Mouse (Mus musculus) CH12.LX (cell line): ENCODE results near the gene Hsdl2. TPM values are rescaled to one million over a fixed set of nuclear protein-coding genes. Genes with fewer than 3 reads are reported as not detected.

Source experiments
- DNase-seq: peaks from one replicate; pipeline ENCODE4 v3.0.0-alpha.2; 2013; ENCODE audit errors: extremely low read depth
- H3K27ac ChIP-seq: 2 replicates; pipeline ENCODE4 v1.5.1; 2012; ENCODE audit warnings: low read depth, mild to moderate bottlenecking, control low read depth, moderate library complexity; ENCODE audit not compliant: insufficient read depth
- H3K27me3 ChIP-seq: replicated peaks from 2 replicates; pipeline ENCODE3; 2012; ENCODE audit warnings: inconsistent platforms
- H3K36me3 ChIP-seq, 2 experiments: replicated peaks in 1 of 2; 2 replicates each; pipeline versions ENCODE3 to v1.6.1; 2012; ENCODE audit warnings: inconsistent platforms in 1 of 2, low read length in 1 of 2, mild to moderate bottlenecking in 1 of 2, mixed read lengths in 1 of 2, moderate library complexity in 1 of 2; ENCODE audit not compliant: control insufficient read depth in 1 of 2, insufficient read depth in 1 of 2
- H3K4me1 ChIP-seq, 2 experiments: 2 replicates each; pipeline ENCODE4 v1.6.1; 2012; ENCODE audit warnings: inconsistent platforms in 1 of 2, moderate library complexity in 1 of 2; ENCODE audit not compliant: insufficient read depth in 2 of 2, control insufficient read depth in 1 of 2
- H3K4me2 ChIP-seq: 2 replicates; pipeline ENCODE4 v1.6.1; 2012; ENCODE audit warnings: low read depth, mild to moderate bottlenecking, control low read depth; ENCODE audit not compliant: poor library complexity, insufficient read depth, severe bottlenecking
- H3K4me3 ChIP-seq, 3 experiments: fragments of 150-350 bp in 1 of 3; sonication (generic) in 1 of 3; replicated peaks in 1 of 3; 2 replicates each; pipeline versions ENCODE3 to v1.5.1; 2011 to 2012; ENCODE audit warnings: low read depth in 2 of 3, low read length in 2 of 3, mild to moderate bottlenecking in 2 of 3, moderate library complexity in 2 of 3, control low read depth in 1 of 3, improper control_type of control experiment in 1 of 3, inconsistent platforms in 1 of 3, mixed read lengths in 1 of 3; ENCODE audit not compliant: poor library complexity in 1 of 3
- H3K79me2 ChIP-seq: replicated peaks from 2 replicates; pipeline ENCODE4 v1.6.1; 2012; ENCODE audit warnings: mild to moderate bottlenecking, moderate library complexity; ENCODE audit not compliant: control insufficient read depth, poor library complexity, insufficient read depth, severe bottlenecking; ENCODE audit errors: extremely low read depth
- H3K9ac ChIP-seq: 2 replicates; pipeline ENCODE4 v1.6.1; 2012; ENCODE audit warnings: low read depth, mild to moderate bottlenecking, control low read depth, moderate library complexity; ENCODE audit not compliant: insufficient read depth
- H3K9me3 ChIP-seq: replicated peaks from 2 replicates; pipeline ENCODE3; 2012; ENCODE audit warnings: low read length, inconsistent platforms, mixed read lengths
- CTCF ChIP-seq, 2 experiments: IDR thresholded peaks in 1 of 2; conservative IDR thresholded peaks in 1 of 2; 2 replicates each; pipeline ENCODE4 v1.5.1; 2011 to 2012; ENCODE audit warnings: low read depth in 2 of 2, low read length in 2 of 2, improper control_type of control experiment in 1 of 2, inconsistent platforms in 1 of 2, mild to moderate bottlenecking in 1 of 2, moderate library complexity in 1 of 2
- ETS1 ChIP-seq: conservative IDR thresholded peaks from 2 replicates; pipeline ENCODE4 v1.6.1; 2012; ENCODE audit warnings: low read depth, mild to moderate bottlenecking, inconsistent platforms, low read length, improper control_type of control experiment, moderate library complexity
- GABPA ChIP-seq: IDR thresholded peaks from 2 replicates; pipeline ENCODE4 v1.6.1; 2012; ENCODE audit warnings: low read depth, low read length, improper control_type of control experiment, inconsistent platforms; ENCODE audit not compliant: insufficient replicate concordance
- IRF4 ChIP-seq: IDR thresholded peaks from 2 replicates; pipeline ENCODE4 v1.6.1; 2014; ENCODE audit warnings: low read depth, mild to moderate bottlenecking, inconsistent platforms, low read length, improper control_type of control experiment
- JUN ChIP-seq: IDR thresholded peaks from 2 replicates; pipeline ENCODE4 v1.6.1; 2011; ENCODE audit warnings: low read depth, mild to moderate bottlenecking, low read length, improper control_type of control experiment, moderate library complexity; ENCODE audit not compliant: insufficient read depth
- JUND ChIP-seq: conservative IDR thresholded peaks from 2 replicates; pipeline ENCODE4 v1.6.1; 2011; ENCODE audit warnings: low read depth, low read length, improper control_type of control experiment
- MAFK ChIP-seq: IDR thresholded peaks from 2 replicates; pipeline ENCODE4 v1.6.1; 2011; ENCODE audit warnings: low read length, improper control_type of control experiment; ENCODE audit not compliant: insufficient replicate concordance
- MAZ ChIP-seq: IDR thresholded peaks from 2 replicates; pipeline ENCODE4 v1.6.1; 2012; ENCODE audit warnings: low read depth, mild to moderate bottlenecking, inconsistent platforms, low read length, improper control_type of control experiment, moderate library complexity
- MEF2A ChIP-seq: IDR thresholded peaks from 2 replicates; pipeline ENCODE4 v1.6.1; 2014; ENCODE audit warnings: low read depth, mild to moderate bottlenecking, inconsistent platforms, low read length, improper control_type of control experiment, borderline replicate concordance
- MXI1 ChIP-seq: IDR thresholded peaks from 2 replicates; pipeline ENCODE4 v1.6.1; 2011; ENCODE audit warnings: mild to moderate bottlenecking, low read depth, low read length, improper control_type of control experiment
- MYC ChIP-seq: IDR thresholded peaks from 2 replicates; pipeline ENCODE4 v1.6.1; 2011; ENCODE audit warnings: low read depth, mild to moderate bottlenecking, improper control_type of control experiment, low read length
- POLR2A ChIP-seq: IDR thresholded peaks from 2 replicates; pipeline ENCODE4 v1.6.1; 2011; ENCODE audit warnings: low read depth, mild to moderate bottlenecking, improper control_type of control experiment, low read length
- POLR2AphosphoS2 ChIP-seq: IDR thresholded peaks from 2 replicates; pipeline ENCODE4 v1.6.1; 2011; ENCODE audit warnings: low read depth, low read length, improper control_type of control experiment
- RCOR1 ChIP-seq: conservative IDR thresholded peaks from 2 replicates; pipeline ENCODE4 v1.6.1; 2012; ENCODE audit warnings: low read depth, mild to moderate bottlenecking, inconsistent platforms, low read length, improper control_type of control experiment
- SIN3A ChIP-seq: IDR thresholded peaks from 2 replicates; pipeline ENCODE4 v1.6.1; 2012; ENCODE audit warnings: low read length, improper control_type of control experiment, inconsistent platforms
- TBP ChIP-seq: conservative IDR thresholded peaks from 2 replicates; pipeline ENCODE4 v1.6.1; 2011; ENCODE audit warnings: low read depth, low read length, improper control_type of control experiment
- TCF12 ChIP-seq: IDR thresholded peaks from 2 replicates; pipeline ENCODE4 v1.6.1; 2014; ENCODE audit warnings: low read depth, mild to moderate bottlenecking, inconsistent platforms, low read length, improper control_type of control experiment
- USF2 ChIP-seq: conservative IDR thresholded peaks from 2 replicates; pipeline ENCODE4 v1.6.1; 2011; ENCODE audit warnings: low read depth, low read length, improper control_type of control experiment
- ZC3H11A ChIP-seq: IDR thresholded peaks from 2 replicates; pipeline ENCODE4 v1.6.1; 2012; ENCODE audit warnings: low read depth, mild to moderate bottlenecking, inconsistent platforms, low read length, improper control_type of control experiment
- ZNF384 ChIP-seq: IDR thresholded peaks from 2 replicates; pipeline ENCODE4 v1.6.1; 2012; ENCODE audit warnings: low read depth, low read length, improper control_type of control experiment, inconsistent platforms
- dilution Hi-C: fragments of 300-500 bp; cut with MboI; formaldehyde crosslinking; loops from 2 replicates; pipeline ENCODE4 v1.14.3; 2020; ENCODE audit warnings: low sequenced_read_pairs; ENCODE audit not compliant: extremely low pct_unique_long_range_greater_than_20kb, extremely low pct_ligation_motif_present
- in situ Hi-C: fragments of 300-500 bp; cut with MboI; formaldehyde crosslinking; loops from 3 replicates; pipeline ENCODE4 v1.14.3; 2019; ENCODE audit warnings: low sequenced_read_pairs, low pct_ligation_motif_present, low pct_unique_long_range_greater_than_20kb, mixed read lengths
- polyA plus RNA-seq: library from polyadenylated mRNA; unstranded; fragments of >175 nt; gene quantifications from 2 replicates; pipeline ENCODE4 v1.2.1, GENCODE M21; 2012; ENCODE audit warnings: low read depth; ENCODE audit not compliant: insufficient read length
- total RNA-seq, 2 experiments: library from RNA; depleted of rRNA; stranded (reverse); fragments of 300-350 nt in 1 of 2; fragments of >200 nt in 1 of 2; gene quantifications; 2 replicates each; pipeline ENCODE4 v1.2.3; 2012 to 2014

The Hsdl2 gene
- total and polyA plus RNA-seq, 3 experiments = 7.0 to 10.4 (median 9.7) TPM

GRCm38 (mm10) chr4:59663451-59663850, 82.1 kb downstream of the Hsdl2 start:
- Histone ChIP-seq H3K4me1 (no peaks in the 10 kb centered on the region), H3K27me3 (no peaks in the 10 kb centered on the region), H3K27ac (no peak overlapping the region), H3K9me3 (no peaks in the 10 kb centered on the region), H3K4me3 (no peak overlapping the region), H3K9ac (no peak overlapping the region), H3K4me2 (no peak overlapping the region), H3K36me3 (no peaks in the 10 kb centered on the region), H3K79me2 (no peaks in the 10 kb centered on the region)
- DNase-seq = no peak
- dilution Hi-C loops = no loop called here
- no peak for TF ChIP-seq ZNF384
- TF ChIP-seq RCOR1 = no peak
- no peak for TF ChIP-seq MXI1
- TF ChIP-seq JUN = no peak
- TF ChIP-seq POLR2A = no peak
- TF ChIP-seq USF2 = no peak
- TF ChIP-seq MAZ = no peak
- no peak for TF ChIP-seq JUND
- TF ChIP-seq TCF12 = no peak
- TF ChIP-seq CTCF (conservative IDR thresholded peaks at IDR 0.05 in 1 of 2, IDR thresholded peaks at IDR 0.05 in 1 of 2; ENCODE audit: low read depth in 2 of 2, low read length in 2 of 2) = no peak
- TF ChIP-seq IRF4 = no peak
- no peak for TF ChIP-seq GABPA
- no peak for TF ChIP-seq MYC
- TF ChIP-seq POLR2AphosphoS2 = no peak
- in situ Hi-C loops = no loop called here

GRCm38 (mm10) chr4:59666550-59667317, 85.4 kb downstream of the Hsdl2 start:
- TF ChIP-seq TBP (no peak), MXI1 (no peak), ETS1 (no peak), GABPA (no peak), ZC3H11A (no peak), MEF2A (no peak), TCF12 (no peak), POLR2AphosphoS2 (no peak), SIN3A (no peak), MAFK (no peak), JUND (no peak)
- Histone ChIP-seq H3K79me2 (no peaks in the 10 kb centered on the region), H3K27me3 (no peaks in the 10 kb centered on the region), H3K9ac (no peak overlapping the region), H3K4me2 (no peak overlapping the region), H3K36me3 (no peaks in the 10 kb centered on the region), H3K9me3 (no peaks in the 10 kb centered on the region), H3K27ac (no peak overlapping the region), H3K4me1 (no peaks in the 10 kb centered on the region), H3K4me3 (no peak overlapping the region)
- dilution Hi-C loops (no loop called here), in situ Hi-C loops (no loop called here)
- no peak for DNase-seq
